Mouse (Mus musculus) ovary, postnatal 10 days (tissue): ENCODE results near the gene 2410004B18Rik.
A peak's percentile ranks its signal among the peaks of the same experiment; 100 is the strongest.
"Not testable (repeated sequence)": the region's sequence is repeated elsewhere in the genome, so short reads cannot be mapped to it uniquely, and the experiment has no call there.

ENCODE experiments used
- DNase-seq: peaks from one replicate; pipeline ENCODE4 v3.0.0; 2022; ENCODE audit warnings: low spot score

Gene 2410004B18Rik

GRCm38 (mm10) chr3:145964473-145964872, 26.7 kb downstream of the 2410004B18Rik start:
- DNase-seq, result no peak

GRCm38 (mm10) chr3:145965583-145965982, 27.8 kb downstream of the 2410004B18Rik start:
- not testable (repeated sequence) for DNase-seq

GRCm38 (mm10) chr3:145966806-145967205, 29.0 kb downstream of the 2410004B18Rik start:
- no peak for DNase-seq

- no peak for DNase-seq
Observed at GRCm38 (mm10) chr3:145969031-145969501, 31.3 kb downstream of the 2410004B18Rik start.

GRCm38 (mm10) chr3:145971501-145971900, 33.7 kb downstream of the 2410004B18Rik start:
- DNase-seq, result no peak

- DNase-seq, result no peak
Observed at GRCm38 (mm10) chr3:145974986-145975385, 37.2 kb downstream of the 2410004B18Rik start.

- no peak for DNase-seq
Observed at GRCm38 (mm10) chr3:145985333-145985925, 47.6 kb downstream of the 2410004B18Rik start.

GRCm38 (mm10) chr3:145986317-145987001, 48.6 kb downstream of the 2410004B18Rik start:
- DNase-seq, result no peak

GRCm38 (mm10) chr3:145987268-145987969, 49.6 kb downstream of the 2410004B18Rik start, which contains the start of gene Syde2:
Gene Syde2, plus strand, starts transcription at chr3:145987870.
- peak; percentile 63 for DNase-seq

- DNase-seq, result peak; percentile 73
Observed at GRCm38 (mm10) chr3:145987970-145988683, 50.3 kb downstream of the 2410004B18Rik start.

GRCm38 (mm10) chr3:145988684-145989575, 51.1 kb downstream of the 2410004B18Rik start:
- no peak for DNase-seq

GRCm38 (mm10) chr3:145989576-145990081, 51.8 kb downstream of the 2410004B18Rik start:
- DNase-seq, result no peak

- DNase-seq, result no peak
Observed at GRCm38 (mm10) chr3:145991130-145991529, 53.3 kb downstream of the 2410004B18Rik start.

- DNase-seq, result no peak
Observed at GRCm38 (mm10) chr3:145991976-145992730, 54.3 kb downstream of the 2410004B18Rik start.

- DNase-seq, result no peak
Observed at GRCm38 (mm10) chr3:145992796-145993195, 55.0 kb downstream of the 2410004B18Rik start.

- DNase-seq, result no peak
Observed at GRCm38 (mm10) chr3:145993481-145994201, 55.8 kb downstream of the 2410004B18Rik start.
